Mouse (Mus musculus): Measurements from ENCODE around the gene Gm5426. TPM values are rescaled to one million over a fixed set of nuclear protein-coding genes. Genes with fewer than 3 reads are reported as not detected.

The Gm5426 gene
- total and polyA plus RNA-seq, 3 experiments: not detected

- H3K9ac ChIP-seq (ENCODE audit: low read depth, low read length): no peak overlapping the region
- H3K79me2 ChIP-seq (replicated peaks; ENCODE audit: control insufficient read depth, insufficient read depth, low read length): no peaks in the 10 kb centered on the region
- intact Hi-C loops (cut with DNase I): no loop called here
- TF ChIP-seq CTCF (IDR thresholded peaks at IDR 0.05) (no peak), EP300 (IDR thresholded peaks at IDR 0.05; ENCODE audit: insufficient read depth, low read depth, low read length) (no peak), POLR2A (IDR thresholded peaks at IDR 0.05; ENCODE audit: insufficient read depth, low read depth, low read length) (no peak)
- H3K27me3 ChIP-seq (ENCODE audit: control insufficient read depth, insufficient read depth, low read length): no peaks in the 10 kb centered on the region
- no peak overlapping the region for H3K27ac ChIP-seq
- no peak for DNase-seq
- WGBS: 98% methylated on average over 4 of the region's 4 CpGs
- no peaks in the 10 kb centered on the region for H3K4me1 ChIP-seq (ENCODE audit: control insufficient read depth, insufficient read depth, low read length)
- H3K4me3 ChIP-seq: no peak overlapping the region
- H3K36me3 ChIP-seq (ENCODE audit: control insufficient read depth, insufficient read depth, low read length): no peaks in the 10 kb centered on the region
Measured at GRCm38 (mm10) chr10:96165260-96165659, 28.9 kb downstream of the Gm5426 start.

DNA sequence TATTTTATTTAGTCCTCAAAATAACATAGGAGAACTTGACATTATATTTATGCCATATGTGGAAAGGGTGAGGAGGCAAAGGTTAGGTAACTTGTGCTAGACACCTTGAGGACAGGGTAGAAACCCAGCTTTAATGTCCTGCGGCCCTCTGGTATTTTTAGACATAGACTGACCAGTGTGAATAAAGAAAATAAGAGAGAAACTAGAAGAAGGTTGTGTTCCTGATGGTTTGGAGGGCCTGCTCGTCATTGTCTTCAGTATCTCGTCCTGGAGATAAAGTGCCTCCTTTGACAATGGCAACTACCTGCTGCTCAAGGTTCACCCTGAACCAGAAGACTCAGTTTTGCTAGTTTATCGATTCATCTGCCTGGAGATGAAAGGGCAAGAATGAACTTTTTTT is 32.6 kb downstream of the Gm5426 start:
- H3K4me1 ChIP-seq (ENCODE audit: control insufficient read depth, insufficient read depth, low read length): no peaks in the 10 kb centered on the region
- H3K79me2 ChIP-seq (replicated peaks; ENCODE audit: control insufficient read depth, insufficient read depth, low read length): no peaks in the 10 kb centered on the region
- 72% methylated on average over 4 of the region's 4 CpGs for whole genome bisulfite sequencing
- TF ChIP-seq CTCF (IDR thresholded peaks at IDR 0.05) (no peak), POLR2A (IDR thresholded peaks at IDR 0.05; ENCODE audit: insufficient read depth, low read depth, low read length) (no peak), EP300 (IDR thresholded peaks at IDR 0.05; ENCODE audit: insufficient read depth, low read depth, low read length) (no peak)
- no peak overlapping the region for H3K4me3 ChIP-seq
- H3K9ac ChIP-seq (ENCODE audit: low read depth, low read length): no peak overlapping the region
- no peak overlapping the region for H3K27ac ChIP-seq
- DNase-seq: no peak
- intact Hi-C loops (cut with DNase I): no loop called here
- H3K36me3 ChIP-seq (ENCODE audit: control insufficient read depth, insufficient read depth, low read length): no peaks in the 10 kb centered on the region
- no peaks in the 10 kb centered on the region for H3K27me3 ChIP-seq (ENCODE audit: control insufficient read depth, insufficient read depth, low read length)

DNA sequence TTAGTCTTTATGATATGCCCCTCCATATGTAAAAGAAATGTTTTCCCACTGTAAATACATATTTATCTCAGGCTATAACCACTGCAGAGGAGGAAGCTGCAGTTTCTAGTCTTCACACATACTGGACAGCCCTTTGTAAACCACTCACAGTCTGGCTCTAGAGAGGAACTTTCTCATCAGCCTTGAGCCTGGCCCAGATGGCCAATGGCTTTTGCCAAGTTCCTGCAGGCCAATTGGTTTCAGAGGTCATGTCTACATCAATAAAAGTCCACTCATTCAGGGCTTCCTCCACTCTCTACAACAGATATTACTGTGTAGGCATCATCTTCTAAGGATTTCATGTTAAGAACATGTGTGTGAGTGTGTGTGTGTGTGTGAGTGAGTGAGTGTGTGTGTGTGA is 35.1 kb downstream of the Gm5426 start:
- no peak overlapping the region for H3K4me3 ChIP-seq
- H3K79me2 ChIP-seq (replicated peaks; ENCODE audit: control insufficient read depth, insufficient read depth, low read length): no peaks in the 10 kb centered on the region
- H3K9ac ChIP-seq (ENCODE audit: low read depth, low read length): no peak overlapping the region
- no peaks in the 10 kb centered on the region for H3K27me3 ChIP-seq (ENCODE audit: control insufficient read depth, insufficient read depth, low read length)
- H3K4me1 ChIP-seq (ENCODE audit: control insufficient read depth, insufficient read depth, low read length): no peaks in the 10 kb centered on the region
- H3K36me3 ChIP-seq (ENCODE audit: control insufficient read depth, insufficient read depth, low read length): no peaks in the 10 kb centered on the region
- intact Hi-C loops (cut with DNase I): no loop called here
- no peak overlapping the region for H3K27ac ChIP-seq
- TF ChIP-seq EP300 (IDR thresholded peaks at IDR 0.05; ENCODE audit: insufficient read depth, low read depth, low read length) (no peak), CTCF (IDR thresholded peaks at IDR 0.05) (no peak), POLR2A (IDR thresholded peaks at IDR 0.05; ENCODE audit: insufficient read depth, low read depth, low read length) (no peak)
- DNase-seq: peak in 1 of 2 experiments; percentile 36

GRCm38 (mm10) chr10:96172964-96173363 is 36.6 kb downstream of the Gm5426 start:
- TF ChIP-seq EP300 (IDR thresholded peaks at IDR 0.05; ENCODE audit: insufficient read depth, low read depth, low read length) (no peak), CTCF (IDR thresholded peaks at IDR 0.05) (no peak), POLR2A (IDR thresholded peaks at IDR 0.05; ENCODE audit: insufficient read depth, low read depth, low read length) (no peak)
- no peaks in the 10 kb centered on the region for H3K27me3 ChIP-seq (ENCODE audit: control insufficient read depth, insufficient read depth, low read length)
- H3K4me3 ChIP-seq: no peak overlapping the region
- H3K27ac ChIP-seq: no peak overlapping the region
- no peak overlapping the region for H3K9ac ChIP-seq (ENCODE audit: low read depth, low read length)
- H3K36me3 ChIP-seq (ENCODE audit: control insufficient read depth, insufficient read depth, low read length): no peaks in the 10 kb centered on the region
- intact Hi-C loops (cut with DNase I): no loop called here
- DNase-seq: no peak
- no peaks in the 10 kb centered on the region for H3K4me1 ChIP-seq (ENCODE audit: control insufficient read depth, insufficient read depth, low read length)
- no peaks in the 10 kb centered on the region for H3K79me2 ChIP-seq (replicated peaks; ENCODE audit: control insufficient read depth, insufficient read depth, low read length)
- WGBS: 69% methylated on average over 4 of the region's 4 CpGs

GRCm38 (mm10) chr10:96173771-96174170 is 37.4 kb downstream of the Gm5426 start:
- Histone ChIP-seq H3K79me2 (replicated peaks; ENCODE audit: control insufficient read depth, insufficient read depth, low read length) (no peaks in the 10 kb centered on the region), H3K4me3 (no peak overlapping the region), H3K4me1 (ENCODE audit: control insufficient read depth, insufficient read depth, low read length) (no peaks in the 10 kb centered on the region), H3K36me3 (ENCODE audit: control insufficient read depth, insufficient read depth, low read length) (no peaks in the 10 kb centered on the region), H3K27me3 (ENCODE audit: control insufficient read depth, insufficient read depth, low read length) (no peaks in the 10 kb centered on the region), H3K9ac (ENCODE audit: low read depth, low read length) (no peak overlapping the region), H3K27ac (no peak overlapping the region)
- WGBS: 72% methylated on average over 10 of the region's 10 CpGs
- intact Hi-C loops (cut with DNase I): no loop called here
- no peak for DNase-seq
- TF ChIP-seq EP300 (IDR thresholded peaks at IDR 0.05; ENCODE audit: insufficient read depth, low read depth, low read length) (no peak), CTCF (IDR thresholded peaks at IDR 0.05) (no peak), POLR2A (IDR thresholded peaks at IDR 0.05; ENCODE audit: insufficient read depth, low read depth, low read length) (no peak)

- no peaks in the 10 kb centered on the region for H3K79me2 ChIP-seq (replicated peaks; ENCODE audit: control insufficient read depth, insufficient read depth, low read length)
- no peaks in the 10 kb centered on the region for H3K27me3 ChIP-seq (ENCODE audit: control insufficient read depth, insufficient read depth, low read length)
- peaks cover 7% of the 10 kb centered on the region for H3K4me1 ChIP-seq (ENCODE audit: control insufficient read depth, insufficient read depth, low read length)
- intact Hi-C loops (cut with DNase I): no loop called here
- DNase-seq: no peak
- no peak for TF ChIP-seq EP300 (IDR thresholded peaks at IDR 0.05; ENCODE audit: insufficient read depth, low read depth, low read length)
- no peak for TF ChIP-seq CTCF (IDR thresholded peaks at IDR 0.05)
- no peak for TF ChIP-seq POLR2A (IDR thresholded peaks at IDR 0.05; ENCODE audit: insufficient read depth, low read depth, low read length)
- H3K9ac ChIP-seq (ENCODE audit: low read depth, low read length): no peak overlapping the region
- WGBS: 83% methylated on average over 6 of the region's 6 CpGs
- H3K4me3 ChIP-seq: no peak overlapping the region
- no peak overlapping the region for H3K27ac ChIP-seq
- no peaks in the 10 kb centered on the region for H3K36me3 ChIP-seq (ENCODE audit: control insufficient read depth, insufficient read depth, low read length)
Measured at GRCm38 (mm10) chr10:96176916-96177315, 40.5 kb downstream of the Gm5426 start.

All from heart, adult 2 months (tissue).